Comparison of ENCODE assay signal across 10 mouse cellular contexts in genomic region chr2:79398343-79398742, GRCm38 (mm10). TPM values are rescaled to one million over a fixed set of nuclear protein-coding genes. Genes with fewer than 3 reads are reported as not detected.
"Had no signal": no experiment of that assay in that cellular context is flagged by ENCODE, and none has a peak within 500 bp of the region (broad histone marks: within the 10 kb centered on the region; RNA-seq: fewer than 3 reads in every experiment).

No protein-coding gene starts in this region.

- H3K27ac ChIP-seq: limb, embryonic 15.5 days; liver, embryonic 12.5 days; lung, embryonic 15.5 days; macrophage had no signal

- H3K9me3 ChIP-seq: limb, embryonic 15.5 days; liver, embryonic 12.5 days; lung, embryonic 15.5 days; megakaryocyte, embryonic 14.5 days had no signal

- DNase-seq: kidney, adult 18-20 months; kidney, postnatal 10 days; kidney, postnatal 4 days; lung, postnatal 14 days had no signal

- H3K36me3 ChIP-seq: limb, embryonic 15.5 days; liver, embryonic 12.5 days; lung, embryonic 15.5 days had no signal

- H3K4me2 ChIP-seq: limb, embryonic 15.5 days; liver, embryonic 12.5 days; lung, embryonic 15.5 days had no signal

- H3K27me3 ChIP-seq: limb, embryonic 15.5 days; liver, embryonic 12.5 days; lung, embryonic 15.5 days had no signal

- H3K9ac ChIP-seq: limb, embryonic 15.5 days; liver, embryonic 12.5 days; lung, embryonic 15.5 days had no signal

- H3K4me1 ChIP-seq: limb, embryonic 15.5 days; liver, embryonic 12.5 days; lung, embryonic 15.5 days had no signal

- ATAC-seq: liver, embryonic 12.5 days had no signal

- H3K4me3 ChIP-seq: limb, embryonic 15.5 days; liver, embryonic 12.5 days; lung, embryonic 15.5 days; megakaryocyte, embryonic 14.5 days had no signal

RNA-seq across cellular contexts. Expression of gene Neurod1, which starts 58.2 kb away (rescaled TPM):
- polyA plus RNA-seq: kidney, embryonic 14.5 days; limb, embryonic 15.5 days; liver, embryonic 12.5 days; lung, embryonic 15.5 days; macrophage had no signal
